Mouse (Mus musculus): ENCODE measurements around the gene Hira. TPM values are rescaled to one million over a fixed set of nuclear protein-coding genes. Genes with fewer than 3 reads are reported as not detected.

Hira gene
- polyA plus RNA-seq, 1 experiment from 2014 or later, result 22.8 TPM

GRCm38 (mm10) chr16:18876091-18876441 lies 771 bp upstream of the Hira start:
- Histone ChIP-seq H3K27ac (replicated peaks) (peak overlapping the region; percentile 95), H3K27me3 (replicated peaks; ENCODE audit: low read depth, poor library complexity, severe bottlenecking) (no peaks in the 10 kb centered on the region), H3K4me3 (peak overlapping the region; percentile 84), H3K36me3 (replicated peaks) (peaks cover 59% of the 10 kb centered on the region), H3K9me3 (no peaks in the 10 kb centered on the region), H3K4me1 (peaks cover 14% of the 10 kb centered on the region)
- no peak for DNase-seq (ENCODE audit: low spot score)
- WGBS, result 1% methylated on average over 17 of the region's 17 CpGs

- under 1% methylated on average over 43 of the region's 43 CpGs for WGBS
- Histone ChIP-seq H3K36me3 (replicated peaks) (peaks cover 59% of the 10 kb centered on the region), H3K9me3 (no peaks in the 10 kb centered on the region)
These were observed 701 bp downstream of the Hira start for GRCm38 (mm10) chr16:18877386-18878090.

GRCm38 (mm10) chr16:18878091-18878720 lies 1.4 kb downstream of the Hira start:
- H3K4me3 ChIP-seq, result peak overlapping the region; percentile 84
- peaks cover 14% of the 10 kb centered on the region for H3K4me1 ChIP-seq
- WGBS, result 30% methylated on average over 20 of the region's 20 CpGs
- no peaks in the 10 kb centered on the region for H3K9me3 ChIP-seq
- no peak for DNase-seq (ENCODE audit: low spot score)
- peak overlapping the region; percentile 95 for H3K27ac ChIP-seq (replicated peaks)
- peaks cover 59% of the 10 kb centered on the region for H3K36me3 ChIP-seq (replicated peaks)
- H3K27me3 ChIP-seq (replicated peaks; ENCODE audit: low read depth, poor library complexity, severe bottlenecking), result no peaks in the 10 kb centered on the region

More at GRCm38 (mm10) chr16:18877386-18878090, 701 bp downstream of the Hira start:
- Histone ChIP-seq H3K4me3 (peak overlapping the region; percentile 84), H3K27ac (replicated peaks) (peak overlapping the region; percentile 95), H3K4me1 (peaks cover 14% of the 10 kb centered on the region), H3K27me3 (replicated peaks; ENCODE audit: low read depth, poor library complexity, severe bottlenecking) (no peaks in the 10 kb centered on the region)
- peak; percentile 79 for DNase-seq (ENCODE audit: low spot score)

GRCm38 (mm10) chr16:18884044-18884443 lies 7.2 kb downstream of the Hira start:
- H3K4me3 ChIP-seq, result no peak overlapping the region
- H3K27ac ChIP-seq (replicated peaks), result no peak overlapping the region
- no peaks in the 10 kb centered on the region for H3K27me3 ChIP-seq (replicated peaks; ENCODE audit: low read depth, poor library complexity, severe bottlenecking)
- H3K4me1 ChIP-seq, result peaks cover 4% of the 10 kb centered on the region; the same call in 1 of the 2 replicates
- no peak for DNase-seq (ENCODE audit: low spot score)
- H3K9me3 ChIP-seq, result no peaks in the 10 kb centered on the region
- H3K36me3 ChIP-seq (replicated peaks), result peaks cover 70% of the 10 kb centered on the region

- WGBS, result 82% methylated on average over 4 of the region's 4 CpGs
- Histone ChIP-seq H3K27me3 (replicated peaks; ENCODE audit: low read depth, poor library complexity, severe bottlenecking) (no peaks in the 10 kb centered on the region), H3K9me3 (no peaks in the 10 kb centered on the region), H3K4me3 (no peak overlapping the region), H3K27ac (replicated peaks) (no peak overlapping the region), H3K4me1 (no peaks in the 10 kb centered on the region), H3K36me3 (replicated peaks) (peaks cover 49% of the 10 kb centered on the region)
- no peak for DNase-seq (ENCODE audit: low spot score)
These were observed 17.1 kb downstream of the Hira start for GRCm38 (mm10) chr16:18893840-18894372.

- no peaks in the 10 kb centered on the region for H3K9me3 ChIP-seq
- peaks cover 57% of the 10 kb centered on the region for H3K36me3 ChIP-seq (replicated peaks)
- 84% methylated on average over 3 of the region's 3 CpGs for WGBS
These were observed 18.4 kb downstream of the Hira start for GRCm38 (mm10) chr16:18895249-18895648.

GRCm38 (mm10) chr16:18896429-18896828 lies 19.6 kb downstream of the Hira start:
- H3K36me3 ChIP-seq (replicated peaks), result peaks cover 68% of the 10 kb centered on the region
- whole genome bisulfite sequencing, result 75% methylated on average over 10 of the region's 10 CpGs
- H3K4me3 ChIP-seq, result no peak overlapping the region
- no peak overlapping the region for H3K27ac ChIP-seq (replicated peaks)
- no peaks in the 10 kb centered on the region for H3K27me3 ChIP-seq (replicated peaks; ENCODE audit: low read depth, poor library complexity, severe bottlenecking)
- no peaks in the 10 kb centered on the region for H3K4me1 ChIP-seq
- no peaks in the 10 kb centered on the region for H3K9me3 ChIP-seq
- DNase-seq (ENCODE audit: low spot score), result peak; percentile 9

More at GRCm38 (mm10) chr16:18895249-18895648, 18.4 kb downstream of the Hira start:
- H3K27me3 ChIP-seq (replicated peaks; ENCODE audit: low read depth, poor library complexity, severe bottlenecking), result no peaks in the 10 kb centered on the region
- H3K4me1 ChIP-seq, result no peaks in the 10 kb centered on the region
- DNase-seq (ENCODE audit: low spot score), result no peak
- H3K27ac ChIP-seq (replicated peaks), result no peak overlapping the region
- no peak overlapping the region for H3K4me3 ChIP-seq

GRCm38 (mm10) chr16:18905648-18906047 lies 28.8 kb downstream of the Hira start:
- Histone ChIP-seq H3K27ac (replicated peaks) (no peak overlapping the region), H3K27me3 (replicated peaks; ENCODE audit: low read depth, poor library complexity, severe bottlenecking) (no peaks in the 10 kb centered on the region), H3K4me1 (no peaks in the 10 kb centered on the region), H3K4me3 (no peak overlapping the region), H3K36me3 (replicated peaks) (peaks cover 98% of the 10 kb centered on the region), H3K9me3 (no peaks in the 10 kb centered on the region)
- 97% methylated on average over 1 of the region's 1 CpGs for WGBS
- no peak for DNase-seq (ENCODE audit: low spot score)

- Histone ChIP-seq H3K9me3 (no peaks in the 10 kb centered on the region), H3K4me1 (no peaks in the 10 kb centered on the region), H3K36me3 (replicated peaks) (peaks cover 89% of the 10 kb centered on the region), H3K4me3 (no peak overlapping the region), H3K27me3 (replicated peaks; ENCODE audit: low read depth, poor library complexity, severe bottlenecking) (no peaks in the 10 kb centered on the region), H3K27ac (replicated peaks) (no peak overlapping the region)
- DNase-seq (ENCODE audit: low spot score), result no peak
- 96% methylated on average over 4 of the region's 4 CpGs for WGBS
These were observed 39.2 kb downstream of the Hira start for GRCm38 (mm10) chr16:18916064-18916463.

GRCm38 (mm10) chr16:18921771-18922170 lies 44.9 kb downstream of the Hira start:
- WGBS, result 87% methylated on average over 2 of the region's 2 CpGs
- Histone ChIP-seq H3K4me1 (no peaks in the 10 kb centered on the region), H3K4me3 (no peak overlapping the region), H3K27me3 (replicated peaks; ENCODE audit: low read depth, poor library complexity, severe bottlenecking) (no peaks in the 10 kb centered on the region), H3K36me3 (replicated peaks) (peaks cover 98% of the 10 kb centered on the region), H3K27ac (replicated peaks) (no peak overlapping the region), H3K9me3 (no peaks in the 10 kb centered on the region)
- no peak for DNase-seq (ENCODE audit: low spot score)

GRCm38 (mm10) chr16:18927963-18928362 lies 51.1 kb downstream of the Hira start:
- H3K27ac ChIP-seq (replicated peaks), result no peak overlapping the region
- 96% methylated on average over 1 of the region's 1 CpGs for WGBS
- H3K36me3 ChIP-seq (replicated peaks), result peaks cover 95% of the 10 kb centered on the region
- H3K27me3 ChIP-seq (replicated peaks; ENCODE audit: low read depth, poor library complexity, severe bottlenecking), result no peaks in the 10 kb centered on the region
- no peaks in the 10 kb centered on the region for H3K9me3 ChIP-seq
- DNase-seq (ENCODE audit: low spot score), result no peak
- H3K4me3 ChIP-seq, result no peak overlapping the region
- no peaks in the 10 kb centered on the region for H3K4me1 ChIP-seq

GRCm38 (mm10) chr16:18938321-18939082 lies 61.7 kb downstream of the Hira start:
- 89% methylated on average over 5 of the region's 5 CpGs for WGBS
- no peak for DNase-seq (ENCODE audit: low spot score)
- H3K27ac ChIP-seq (replicated peaks), result no peak overlapping the region
- H3K9me3 ChIP-seq, result no peaks in the 10 kb centered on the region
- H3K4me1 ChIP-seq, result no peaks in the 10 kb centered on the region
- H3K36me3 ChIP-seq (replicated peaks), result peaks cover 83% of the 10 kb centered on the region
- no peaks in the 10 kb centered on the region for H3K27me3 ChIP-seq (replicated peaks; ENCODE audit: low read depth, poor library complexity, severe bottlenecking)
- no peak overlapping the region for H3K4me3 ChIP-seq
